11 mouse cellular contexts compared by ENCODE assay signal in the genomic region with DNA sequence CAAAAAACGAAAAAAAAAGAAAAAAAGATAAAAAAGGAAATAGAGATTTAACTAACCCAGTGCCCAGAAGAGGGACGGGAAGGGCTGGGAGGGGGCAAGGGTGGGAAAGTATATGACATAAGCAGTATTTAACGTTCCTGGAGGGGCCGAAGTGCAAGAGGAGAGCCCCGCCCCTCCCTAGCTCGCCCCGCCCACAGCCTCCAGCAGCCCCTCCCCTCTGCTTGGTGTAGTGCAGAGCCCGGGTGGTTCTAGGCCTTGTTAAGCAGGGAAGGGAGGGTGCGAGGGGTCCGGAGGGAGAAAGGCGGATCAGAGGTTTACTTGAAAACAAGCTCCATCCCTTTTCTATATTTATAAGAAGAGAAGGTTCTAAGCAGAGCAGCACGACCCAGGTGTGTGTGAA. TPM values are rescaled to one million over a fixed set of nuclear protein-coding genes. Genes with fewer than 3 reads are reported as not detected.
A peak's percentile ranks its signal among the peaks of the same experiment; 100 is the strongest.
DNase-seq lines count a peak whose midpoint lies in the region; ATAC-seq lines count a peak whose summit lies in the region.
"Had no signal": no experiment of that assay in that cellular context is flagged by ENCODE, and none has a peak within 500 bp of the region (broad histone marks: within the 10 kb centered on the region; RNA-seq: fewer than 3 reads in every experiment).

No protein-coding gene starts in this region.

- H3K27me3 ChIP-seq in forebrain, embryonic 14.5 days (replicated peaks; ENCODE audit: control insufficient read depth, insufficient read depth, low read length), result no peaks in the 10 kb centered on the region
- H3K27me3 ChIP-seq in forebrain, embryonic 11.5 days (ENCODE audit: control insufficient read depth, insufficient read depth, low read length), result no peaks in the 10 kb centered on the region
- no peaks in the 10 kb centered on the region for H3K27me3 ChIP-seq in liver, embryonic 13.5 days
- H3K27me3 ChIP-seq in midbrain, embryonic 14.5 days (ENCODE audit: control insufficient read depth, insufficient read depth, low read length), result no peaks in the 10 kb centered on the region

- ATAC-seq in forebrain, embryonic 14.5 days, result peak; percentile 56; the same call in 1 of the 2 replicates
- no peak for ATAC-seq in forebrain, embryonic 11.5 days (replicated peaks; ENCODE audit: low FRiP score)
- peak; percentile 70 for ATAC-seq in liver, embryonic 13.5 days (ENCODE audit: low read depth)
- ATAC-seq in midbrain, embryonic 14.5 days (ENCODE audit: low FRiP score, low TSS enrichment), result no peak

- H3K9ac ChIP-seq in forebrain, embryonic 14.5 days (ENCODE audit: low read length), result no peak overlapping the region
- H3K9ac ChIP-seq in forebrain, embryonic 11.5 days (ENCODE audit: low read length), result no peak overlapping the region
- no peak overlapping the region for H3K9ac ChIP-seq in liver, embryonic 13.5 days
- H3K9ac ChIP-seq in midbrain, embryonic 14.5 days (replicated peaks; ENCODE audit: low read length), result no peak overlapping the region
- H3K9ac ChIP-seq: heart, embryonic 13.5 days had no signal

- H3K36me3 ChIP-seq in forebrain, embryonic 14.5 days (ENCODE audit: control insufficient read depth, insufficient read depth, low read length), result peaks cover 74% of the 10 kb centered on the region
- peaks cover 6% of the 10 kb centered on the region; the same call in 1 of the 2 replicates for H3K36me3 ChIP-seq in forebrain, embryonic 11.5 days (ENCODE audit: control insufficient read depth, insufficient read depth, low read length)
- 0 out of 2 replicates have a peak, but pooled peaks cover 4% of the 10 kb centered on the region for H3K36me3 ChIP-seq in liver, embryonic 13.5 days
- H3K36me3 ChIP-seq in midbrain, embryonic 14.5 days (ENCODE audit: control insufficient read depth, insufficient read depth, low read length), result peaks cover 64% of the 10 kb centered on the region

- H3K4me2 ChIP-seq in forebrain, embryonic 14.5 days (ENCODE audit: low read length), result no peak overlapping the region
- no peak overlapping the region for H3K4me2 ChIP-seq in forebrain, embryonic 11.5 days (ENCODE audit: low read depth, low read length, severe bottlenecking)
- 0 out of 2 replicates have a peak overlapping the region, but pooled peaks have one; percentile 2 for H3K4me2 ChIP-seq in liver, embryonic 13.5 days
- no peak overlapping the region for H3K4me2 ChIP-seq in midbrain, embryonic 14.5 days (ENCODE audit: low read length)
- H3K4me2 ChIP-seq: heart, embryonic 13.5 days had no signal

- 23% methylated on average over 11 of the region's 12 CpGs for WGBS in forebrain, embryonic 14.5 days
- WGBS in forebrain, embryonic 11.5 days, result 26% methylated on average over 12 of the region's 12 CpGs
- 23% methylated on average over 12 of the region's 12 CpGs for WGBS in liver, embryonic 13.5 days (ENCODE audit: insufficient replicate concordance)
- 19% methylated on average over 12 of the region's 12 CpGs for WGBS in midbrain, embryonic 14.5 days

- DNase-seq in forebrain, embryonic 14.5 days (ENCODE audit: low spot score), result no peak
- DNase-seq in forebrain, embryonic 11.5 days (ENCODE audit: low spot score), result no peak
- DNase-seq in testis, postnatal 14 days (ENCODE audit: low spot score), result peak; percentile 6
- no peak for DNase-seq in testis, postnatal 10 days (ENCODE audit: low spot score)
- no peak for DNase-seq in liver, embryonic 13.5 days
- no peak for DNase-seq in ovary, postnatal 10 days (ENCODE audit: low spot score)
- DNase-seq in cerebellum, adult 11 months, result no peak
- DNase-seq in midbrain, embryonic 14.5 days, result no peak
- DNase-seq: B cell, adult 2 months; retina, postnatal 1 day had no signal

- no peaks in the 10 kb centered on the region for H3K4me1 ChIP-seq in forebrain, embryonic 14.5 days (ENCODE audit: control insufficient read depth, insufficient read depth, low read length)
- 0 out of 2 replicates have a peak, but pooled peaks cover 1% of the 10 kb centered on the region for H3K4me1 ChIP-seq in forebrain, embryonic 11.5 days (replicated peaks; ENCODE audit: control insufficient read depth, insufficient read depth, low read length)
- H3K4me1 ChIP-seq in liver, embryonic 13.5 days (replicated peaks), result no peaks in the 10 kb centered on the region
- H3K4me1 ChIP-seq in midbrain, embryonic 14.5 days (ENCODE audit: control insufficient read depth, insufficient read depth, low read length), result no peaks in the 10 kb centered on the region

- no peaks in the 10 kb centered on the region for H3K9me3 ChIP-seq in forebrain, embryonic 14.5 days (replicated peaks; ENCODE audit: control insufficient read depth, low read length)
- H3K9me3 ChIP-seq in forebrain, embryonic 11.5 days (ENCODE audit: control insufficient read depth, low read length), result no peaks in the 10 kb centered on the region
- H3K9me3 ChIP-seq in liver, embryonic 13.5 days (replicated peaks), result no peaks in the 10 kb centered on the region
- H3K9me3 ChIP-seq in midbrain, embryonic 14.5 days (ENCODE audit: control insufficient read depth, low read length), result no peaks in the 10 kb centered on the region
- H3K9me3 ChIP-seq: heart, embryonic 13.5 days had no signal

- H3K27ac ChIP-seq in forebrain, embryonic 14.5 days (ENCODE audit: low read depth, low read length), result no peak overlapping the region; the same call in 1 of the 2 replicates
- H3K27ac ChIP-seq in forebrain, embryonic 11.5 days (ENCODE audit: low read depth, low read length), result no peak overlapping the region
- no peak overlapping the region for H3K27ac ChIP-seq in liver, embryonic 13.5 days
- H3K27ac ChIP-seq in midbrain, embryonic 14.5 days (replicated peaks; ENCODE audit: low read depth, low read length), result no peak overlapping the region
- H3K27ac ChIP-seq: heart, embryonic 13.5 days had no signal

- no peak overlapping the region for H3K4me3 ChIP-seq in forebrain, embryonic 14.5 days (ENCODE audit: low read depth, low read length)
- H3K4me3 ChIP-seq in forebrain, embryonic 11.5 days (ENCODE audit: low read depth, low read length), result no peak overlapping the region
- no peak overlapping the region for H3K4me3 ChIP-seq in liver, embryonic 13.5 days (replicated peaks)
- H3K4me3 ChIP-seq in midbrain, embryonic 14.5 days (replicated peaks; ENCODE audit: low read depth, low read length), result no peak overlapping the region
- H3K4me3 ChIP-seq: heart, embryonic 13.5 days had no signal

RNA-seq across cellular contexts. Expression of a gene that starts 13.6 kb away (rescaled TPM):
- 37.1 and 37.9 TPM in 2 replicates for polyA plus RNA-seq in forebrain, embryonic 14.5 days (2014; fragmentation: Nextera tagmentation; extraction: Ambion mirVana)
- 18.2 and 22.9 TPM in 2 replicates for polyA plus RNA-seq in forebrain, embryonic 11.5 days (2014; fragmentation: Nextera tagmentation; extraction: Ambion mirVana)
- 19.7 and 21.7 TPM in 2 replicates for polyA plus RNA-seq in liver, embryonic 13.5 days (2015; fragmentation: Nextera tagmentation; extraction: Ambion mirVana)
- 35.4 and 41.6 TPM in 2 replicates for polyA plus RNA-seq in midbrain, embryonic 14.5 days (2014; fragmentation: Nextera tagmentation; extraction: Ambion mirVana)

RNA-seq across cellular contexts. Expression of a gene that starts 13.8 kb away (rescaled TPM):
- polyA plus RNA-seq in forebrain, embryonic 14.5 days (2014; fragmentation: Nextera tagmentation; extraction: Ambion mirVana), result 0.99 and 1.5 TPM in 2 replicates
- polyA plus RNA-seq in forebrain, embryonic 11.5 days (2014; fragmentation: Nextera tagmentation; extraction: Ambion mirVana), result 16.1 and 16.4 TPM in 2 replicates
- 1.6 and 2.2 TPM in 2 replicates for polyA plus RNA-seq in liver, embryonic 13.5 days (2015; fragmentation: Nextera tagmentation; extraction: Ambion mirVana)
- polyA plus RNA-seq in midbrain, embryonic 14.5 days (2014; fragmentation: Nextera tagmentation; extraction: Ambion mirVana), result 1.5 and 1.6 TPM in 2 replicates

RNA-seq across cellular contexts. Expression of a gene that starts 21.4 kb away (rescaled TPM):
- polyA plus RNA-seq in forebrain, embryonic 14.5 days (2014; fragmentation: Nextera tagmentation; extraction: Ambion mirVana), result 3.2 and 3.7 TPM in 2 replicates
- polyA plus RNA-seq in forebrain, embryonic 11.5 days (2014; fragmentation: Nextera tagmentation; extraction: Ambion mirVana), result 2.3 and 3.6 TPM in 2 replicates
- 1.1 and 1.2 TPM in 2 replicates for polyA plus RNA-seq in liver, embryonic 13.5 days (2015; fragmentation: Nextera tagmentation; extraction: Ambion mirVana)
- polyA plus RNA-seq in midbrain, embryonic 14.5 days (2014; fragmentation: Nextera tagmentation; extraction: Ambion mirVana), result 3.9 and 5.6 TPM in 2 replicates

RNA-seq across cellular contexts. Expression of a gene that starts 40.2 kb away (rescaled TPM):
- 49.3 and 54.5 TPM in 2 replicates for polyA plus RNA-seq in forebrain, embryonic 14.5 days (2014; fragmentation: Nextera tagmentation; extraction: Ambion mirVana)
- polyA plus RNA-seq in forebrain, embryonic 11.5 days (2014; fragmentation: Nextera tagmentation; extraction: Ambion mirVana), result 35.9 and 41.4 TPM in 2 replicates
- polyA plus RNA-seq in liver, embryonic 13.5 days (2015; fragmentation: Nextera tagmentation; extraction: Ambion mirVana), result 1.7 and 1.9 TPM in 2 replicates
- polyA plus RNA-seq in midbrain, embryonic 14.5 days (2014; fragmentation: Nextera tagmentation; extraction: Ambion mirVana), result 62.4 and 117 TPM in 2 replicates

Comparison
In these comparisons a context has a peak if more than half of its experiments do, and no peak if none do; other contexts are left out.
1. ATAC-seq: peak in forebrain, embryonic 14.5 days (single experiment) and liver, embryonic 13.5 days (single experiment); none in forebrain, embryonic 11.5 days (single experiment) and midbrain, embryonic 14.5 days (single experiment).